Mouse (Mus musculus) liver, adult 2 months (tissue): ENCODE results near the gene Inf2. TPM values are rescaled to one million over a fixed set of nuclear protein-coding genes. Genes with fewer than 3 reads are reported as not detected.

Source experiments
- DNase-seq: peaks from one replicate; pipeline ENCODE4 v3.0.0-alpha.2; 2011; ENCODE audit warnings: low read depth, low spot score; ENCODE audit errors: extremely low read depth
- H3K27ac ChIP-seq: fragments of 200-500 bp; replicated peaks from 2 replicates; pipeline ENCODE4 v1.5.1; 2012; ENCODE audit warnings: low read depth, mild to moderate bottlenecking, control low read depth, inconsistent platforms, low read length; ENCODE audit not compliant: insufficient read depth
- H3K27me3 ChIP-seq: fragments of 200-500 bp; 2 replicates; pipeline ENCODE4 v1.6.1; 2012; ENCODE audit warnings: mild to moderate bottlenecking, moderate library complexity, low read length, inconsistent platforms; ENCODE audit not compliant: control insufficient read depth, insufficient read depth
- H3K36me3 ChIP-seq: fragments of 200-500 bp; 2 replicates; pipeline ENCODE4 v1.6.1; 2012; ENCODE audit warnings: low read length, inconsistent platforms; ENCODE audit not compliant: control insufficient read depth, insufficient read depth
- H3K4me1 ChIP-seq: fragments of 200-500 bp; 2 replicates; pipeline ENCODE4 v1.6.1; 2011; ENCODE audit warnings: low read length; ENCODE audit not compliant: control insufficient read depth, insufficient read depth
- H3K4me3 ChIP-seq: fragments of 200-500 bp; 2 replicates; pipeline ENCODE4 v1.5.1; 2011; ENCODE audit warnings: low read depth, mild to moderate bottlenecking, control low read depth, low read length, moderate library complexity; ENCODE audit not compliant: insufficient read depth
- H3K79me2 ChIP-seq: fragments of 200-500 bp; 2 replicates; pipeline ENCODE4 v1.6.1; 2012; ENCODE audit warnings: inconsistent platforms, mild to moderate bottlenecking, low read length, moderate library complexity; ENCODE audit not compliant: control insufficient read depth, insufficient read depth
- H3K9ac ChIP-seq: fragments of 200-500 bp; 2 replicates; pipeline ENCODE4 v1.6.1; 2012; ENCODE audit warnings: low read depth, mild to moderate bottlenecking, control low read depth, inconsistent platforms, low read length
- CTCF ChIP-seq: fragments of 200-500 bp; IDR thresholded peaks from 2 replicates; pipeline ENCODE4 v1.5.1; 2011; ENCODE audit warnings: low read depth, low read length, control low read depth
- POLR2A ChIP-seq: fragments of 200-500 bp; IDR thresholded peaks from 2 replicates; pipeline ENCODE4 v1.6.1; 2011; ENCODE audit warnings: low read length, control low read depth; ENCODE audit not compliant: insufficient read depth; ENCODE audit errors: extremely low read depth
- WGBS: fragments of 180-500 bp; shearing (Covaris S2); methylation state at CpG from one replicate; pipeline ENCODE4 v1.1.7; 2018; 5-methylcytosine and 5-hydroxymethylcytosine counted together
- polyA plus RNA-seq: library from polyadenylated mRNA; depleted of rRNA; stranded (reverse); fragments of >200 nt; gene quantifications from 2 replicates; pipeline ENCODE4 v1.2.3, GENCODE M21; 2012
- total RNA-seq: library from RNA; depleted of rRNA; stranded (reverse); fragments of >200 nt; gene quantifications from 2 replicates; pipeline ENCODE4 v1.2.3, GENCODE M21; 2014

Gene Inf2
- total and polyA plus RNA-seq, 2 experiments: 15.5 to 24.6 TPM

DNA sequence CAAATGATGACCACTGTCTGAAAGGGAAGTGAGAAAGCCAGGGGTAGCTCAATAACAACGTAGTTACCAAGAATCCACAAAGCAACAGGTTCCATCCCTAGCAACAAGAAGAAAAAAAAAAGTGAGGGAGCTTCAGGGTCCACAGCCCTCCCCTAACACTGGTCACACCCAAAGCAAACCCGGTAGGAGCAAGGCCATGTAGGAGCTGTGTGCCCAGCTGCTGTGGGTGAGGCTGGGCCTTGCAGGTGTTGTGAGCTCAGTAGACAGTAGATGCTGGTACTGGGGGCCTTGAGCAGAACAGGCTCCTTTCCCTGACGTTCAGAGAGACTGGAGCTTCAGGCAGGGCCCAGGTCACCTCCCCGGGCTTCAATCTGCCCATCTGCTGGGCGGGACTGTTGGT lies 36.1 kb upstream of the Inf2 start:
- WGBS: 66% methylated on average over 5 of the region's 5 CpGs
- Histone ChIP-seq H3K9ac (no peak overlapping the region), H3K36me3 (no peaks in the 10 kb centered on the region), H3K27me3 (no peaks in the 10 kb centered on the region), H3K4me3 (no peak overlapping the region), H3K4me1 (no peaks in the 10 kb centered on the region), H3K79me2 (no peaks in the 10 kb centered on the region), H3K27ac (no peak overlapping the region)
- TF ChIP-seq POLR2A (no peak), CTCF (no peak)
- no peak for DNase-seq

DNA sequence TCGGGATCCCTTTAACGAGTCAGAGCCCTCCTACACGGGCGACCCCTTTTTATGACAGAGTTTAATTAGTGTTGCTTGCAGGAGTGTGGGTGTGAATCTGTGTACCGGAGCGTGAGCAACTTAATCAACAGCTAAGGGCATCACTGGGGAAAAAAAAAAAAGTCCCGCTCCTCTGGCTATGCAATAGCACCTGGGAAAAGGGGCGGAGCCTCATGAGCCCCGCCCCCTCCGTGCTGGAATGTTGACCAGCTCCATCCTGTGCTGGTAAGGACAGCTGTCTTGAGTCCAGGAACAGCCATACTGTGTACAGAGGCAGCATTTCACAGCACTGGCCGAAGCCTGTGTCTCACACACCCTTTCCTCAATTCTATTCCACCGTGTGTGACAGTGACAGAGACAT lies 33.7 kb upstream of the Inf2 start:
- H3K4me3 ChIP-seq: no peak overlapping the region
- H3K4me1 ChIP-seq: peaks cover 10% of the 10 kb centered on the region
- no peak overlapping the region for H3K27ac ChIP-seq
- TF ChIP-seq CTCF (no peak), POLR2A (no peak)
- DNase-seq: no peak
- no peaks in the 10 kb centered on the region for H3K36me3 ChIP-seq
- no peaks in the 10 kb centered on the region for H3K27me3 ChIP-seq
- H3K9ac ChIP-seq: no peak overlapping the region
- no peaks in the 10 kb centered on the region for H3K79me2 ChIP-seq
- WGBS: 36% methylated on average over 12 of the region's 12 CpGs

- Histone ChIP-seq H3K9ac (no peak overlapping the region), H3K27ac (no peak overlapping the region), H3K79me2 (no peaks in the 10 kb centered on the region), H3K27me3 (no peaks in the 10 kb centered on the region), H3K4me3 (no peak overlapping the region), H3K36me3 (no peaks in the 10 kb centered on the region), H3K4me1 (peaks cover 17% of the 10 kb centered on the region)
- WGBS: 89% methylated on average over 9 of the region's 9 CpGs
- DNase-seq: no peak
- no peak for TF ChIP-seq POLR2A
- TF ChIP-seq CTCF: no peak
Measured at GRCm38 (mm10) chr12:112556531-112557060, 32.0 kb upstream of the Inf2 start.

DNA sequence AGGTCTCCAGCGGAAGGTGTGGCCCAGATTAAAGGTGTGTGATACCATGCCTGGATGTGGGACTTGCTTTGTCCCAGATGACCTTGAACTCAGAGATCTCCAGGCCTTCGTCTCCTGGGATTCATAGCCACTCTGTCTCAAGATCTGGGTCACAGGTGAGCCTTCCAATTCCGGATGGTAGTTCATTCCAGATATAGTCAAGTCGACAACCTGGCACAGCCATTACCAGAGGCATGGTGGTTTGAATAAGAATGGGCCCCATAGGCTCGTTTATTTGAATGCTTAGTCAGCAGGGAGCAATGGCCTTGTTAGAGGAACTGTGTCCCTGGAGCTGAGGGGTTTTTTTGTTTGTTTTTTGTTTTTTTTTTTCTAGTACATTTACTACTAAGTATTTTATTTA lies 31.4 kb upstream of the Inf2 start:
- Histone ChIP-seq H3K27ac (no peak overlapping the region), H3K27me3 (no peaks in the 10 kb centered on the region), H3K36me3 (no peaks in the 10 kb centered on the region), H3K9ac (no peak overlapping the region), H3K4me3 (no peak overlapping the region), H3K4me1 (peaks cover 17% of the 10 kb centered on the region), H3K79me2 (no peaks in the 10 kb centered on the region)
- TF ChIP-seq CTCF: no peak
- TF ChIP-seq POLR2A: no peak
- no peak for DNase-seq
- 94% methylated on average over 5 of the region's 5 CpGs for WGBS

DNA sequence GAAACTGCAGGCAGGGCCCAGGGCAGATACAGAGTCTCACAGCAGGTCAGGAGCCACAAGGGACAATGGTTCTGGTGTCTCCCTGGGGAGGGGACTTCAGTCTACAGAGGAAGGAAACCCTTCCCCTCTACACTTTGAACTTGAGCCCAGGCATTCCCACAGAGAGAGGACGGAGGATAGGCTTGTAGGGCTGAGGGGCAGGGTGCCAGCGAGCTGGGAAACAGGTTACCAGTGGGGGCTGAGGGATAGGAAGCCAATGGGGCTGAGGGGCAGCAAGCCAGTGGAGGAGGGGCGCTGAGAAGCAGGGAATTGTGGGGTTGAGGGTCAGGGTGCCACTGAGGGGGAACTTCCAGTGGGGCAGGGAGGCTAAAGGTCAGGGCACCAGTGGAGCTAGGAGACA lies 29.4 kb upstream of the Inf2 start:
- Histone ChIP-seq H3K79me2 (no peaks in the 10 kb centered on the region), H3K27me3 (no peaks in the 10 kb centered on the region), H3K4me3 (peak overlapping the region; percentile 7; the same call in 1 of the 2 replicates), H3K9ac (peak overlapping the region; percentile 55), H3K27ac (peak overlapping the region; percentile 85), H3K36me3 (no peaks in the 10 kb centered on the region), H3K4me1 (peaks cover 17% of the 10 kb centered on the region)
- TF ChIP-seq POLR2A: no peak
- TF ChIP-seq CTCF: no peak
- 15% methylated on average over 3 of the region's 3 CpGs for WGBS
- peak; percentile 64 for DNase-seq

- 44% methylated on average over 6 of the region's 6 CpGs for WGBS
- Histone ChIP-seq H3K4me1 (peaks cover 17% of the 10 kb centered on the region), H3K4me3 (peak overlapping the region; percentile 7; the same call in 1 of the 2 replicates), H3K79me2 (no peaks in the 10 kb centered on the region), H3K36me3 (no peaks in the 10 kb centered on the region), H3K27me3 (no peaks in the 10 kb centered on the region), H3K9ac (peak overlapping the region; percentile 55), H3K27ac (peak overlapping the region; percentile 91)
- TF ChIP-seq POLR2A: no peak
- no peak for TF ChIP-seq CTCF
- DNase-seq: peak; percentile 89
Measured at GRCm38 (mm10) chr12:112559671-112560070, 28.9 kb upstream of the Inf2 start.
